Mouse (Mus musculus): ENCODE data around the gene Zfp638. TPM values are rescaled to one million over a fixed set of nuclear protein-coding genes. Genes with fewer than 3 reads are reported as not detected.

Zfp638 gene
- total RNA-seq, 1 experiment, result 96.6 TPM

DNA sequence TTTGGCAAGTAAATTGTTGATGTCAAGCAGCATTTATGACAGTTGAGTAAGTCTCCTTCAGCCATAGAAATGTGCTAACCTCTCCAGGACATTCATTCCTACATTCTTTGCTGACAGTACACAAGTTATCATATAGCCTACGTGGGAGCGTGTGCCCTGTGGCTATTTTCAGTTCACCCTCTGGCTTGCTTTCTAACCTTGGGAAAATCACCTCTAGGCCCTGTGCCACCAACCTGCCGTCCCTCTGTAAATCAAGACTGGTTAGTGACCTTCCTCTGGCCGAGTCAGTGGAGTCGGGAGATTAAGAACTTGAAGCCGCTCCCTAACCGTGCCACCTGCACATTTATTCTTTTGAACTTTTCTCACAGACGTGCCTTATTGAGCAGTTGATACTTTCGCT lies 6.9 kb upstream of the Zfp638 start:
- Histone ChIP-seq H3K9ac (ENCODE audit: insufficient read depth, low read depth, low read length, poor library complexity, severe bottlenecking) (no peak overlapping the region), H3K9me3 (ENCODE audit: control insufficient read depth, insufficient read depth, low read depth, low read length) (no peaks in the 10 kb centered on the region), H3K36me3 (ENCODE audit: control insufficient read depth, insufficient read depth, low read length, poor library complexity, severe bottlenecking) (no peaks in the 10 kb centered on the region), H3K27ac (ENCODE audit: insufficient read depth, low read depth, low read length, poor library complexity, severe bottlenecking) (no peak overlapping the region), H3K4me3 (ENCODE audit: insufficient read depth in 1 of 2, low read depth in 1 of 2, low read length in 2 of 2, poor library complexity in 1 of 2, severe bottlenecking in 1 of 2) (no peak overlapping the region), H3K4me1 (ENCODE audit: control insufficient read depth in 2 of 2, insufficient read depth in 2 of 2, low read length in 2 of 2, poor library complexity in 1 of 2) (peaks cover 0 to 2% of the 10 kb centered on the region in 2 experiments; a peak in 1 of 4 replicates)
- TF ChIP-seq ZNF384 (IDR thresholded peaks at IDR 0.05; ENCODE audit: low read depth, low read length) (no peak), ZC3H11A (IDR thresholded peaks at IDR 0.05; ENCODE audit: borderline replicate concordance, low read depth, low read length) (no peak), MAFK (IDR thresholded peaks at IDR 0.05; ENCODE audit: insufficient read depth, low read depth, low read length) (no peak), CHD2 (IDR thresholded peaks at IDR 0.05; ENCODE audit: low read depth, low read length) (no peak), HCFC1 (IDR thresholded peaks at IDR 0.05; ENCODE audit: borderline replicate concordance, insufficient read depth, low read length) (no peak)
- no peak for DNase-seq (ENCODE audit: low read depth, low spot score)
- in situ Hi-C loops (cut with MboI; ENCODE audit: low sequenced_read_pairs in 2 of 2, unreplicated experiment in 2 of 2), result no loop called here

GRCm38 (mm10) chr6:83863538-83863937 lies 3.4 kb upstream of the Zfp638 start:
- Histone ChIP-seq H3K36me3 (ENCODE audit: control insufficient read depth, insufficient read depth, low read length, poor library complexity, severe bottlenecking) (no peaks in the 10 kb centered on the region), H3K9ac (ENCODE audit: insufficient read depth, low read depth, low read length, poor library complexity, severe bottlenecking) (no peak overlapping the region), H3K4me3 (ENCODE audit: insufficient read depth in 1 of 2, low read depth in 1 of 2, low read length in 2 of 2, poor library complexity in 1 of 2, severe bottlenecking in 1 of 2) (no peak overlapping the region), H3K9me3 (ENCODE audit: control insufficient read depth, insufficient read depth, low read depth, low read length) (no peaks in the 10 kb centered on the region), H3K4me1 (ENCODE audit: control insufficient read depth in 2 of 2, insufficient read depth in 2 of 2, low read length in 2 of 2, poor library complexity in 1 of 2) (peaks cover 2 to 3% of the 10 kb centered on the region in 2 experiments; a peak in 2 of 4 replicates), H3K27ac (ENCODE audit: insufficient read depth, low read depth, low read length, poor library complexity, severe bottlenecking) (no peak overlapping the region)
- no peak for TF ChIP-seq MAFK (IDR thresholded peaks at IDR 0.05; ENCODE audit: insufficient read depth, low read depth, low read length)
- no peak for TF ChIP-seq ZC3H11A (IDR thresholded peaks at IDR 0.05; ENCODE audit: borderline replicate concordance, low read depth, low read length)
- TF ChIP-seq HCFC1 (IDR thresholded peaks at IDR 0.05; ENCODE audit: borderline replicate concordance, insufficient read depth, low read length), result no peak
- no peak for TF ChIP-seq ZNF384 (IDR thresholded peaks at IDR 0.05; ENCODE audit: low read depth, low read length)
- no peak for TF ChIP-seq CHD2 (IDR thresholded peaks at IDR 0.05; ENCODE audit: low read depth, low read length)
- in situ Hi-C loops (cut with MboI; ENCODE audit: low sequenced_read_pairs in 2 of 2, unreplicated experiment in 2 of 2), result no loop called here
- DNase-seq (ENCODE audit: low read depth, low spot score), result no peak

DNA sequence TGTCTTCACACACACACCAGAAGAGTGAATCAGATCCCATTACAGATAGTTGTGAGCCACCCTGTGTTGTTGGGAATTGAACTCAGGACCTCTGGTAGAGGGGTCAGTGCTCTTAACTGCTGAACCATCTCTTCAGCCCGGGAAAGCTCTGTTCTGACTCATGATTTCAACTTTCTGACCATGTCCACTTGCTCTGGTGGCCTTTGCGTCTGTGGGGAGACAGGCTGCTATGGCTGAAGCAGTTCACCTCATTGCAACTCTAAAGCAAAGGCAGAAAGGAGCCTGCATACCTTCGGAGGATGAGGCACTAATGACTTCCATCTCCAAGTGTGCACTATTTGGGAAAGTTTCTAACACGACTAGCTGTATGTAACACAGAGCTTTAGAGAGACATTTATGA lies 486 bp upstream of the Zfp638 start:
- Histone ChIP-seq H3K4me1 (ENCODE audit: control insufficient read depth in 2 of 2, insufficient read depth in 2 of 2, low read length in 2 of 2, poor library complexity in 1 of 2) (peaks cover 2 to 3% of the 10 kb centered on the region in 2 experiments; a peak in 2 of 4 replicates), H3K27ac (ENCODE audit: insufficient read depth, low read depth, low read length, poor library complexity, severe bottlenecking) (no peak overlapping the region), H3K36me3 (ENCODE audit: control insufficient read depth, insufficient read depth, low read length, poor library complexity, severe bottlenecking) (no peaks in the 10 kb centered on the region), H3K9ac (ENCODE audit: insufficient read depth, low read depth, low read length, poor library complexity, severe bottlenecking) (no peak overlapping the region), H3K4me3 (ENCODE audit: insufficient read depth in 1 of 2, low read depth in 1 of 2, low read length in 2 of 2, poor library complexity in 1 of 2, severe bottlenecking in 1 of 2) (peak overlapping the region in 1 of 2 experiments; percentile 95; a peak in 2 of 4 replicates), H3K9me3 (ENCODE audit: control insufficient read depth, insufficient read depth, low read depth, low read length) (no peaks in the 10 kb centered on the region)
- in situ Hi-C loops (cut with MboI; ENCODE audit: low sequenced_read_pairs in 2 of 2, unreplicated experiment in 2 of 2), result no loop called here
- DNase-seq (ENCODE audit: low read depth, low spot score), result no peak
- TF ChIP-seq ZNF384 (IDR thresholded peaks at IDR 0.05; ENCODE audit: low read depth, low read length) (no peak), ZC3H11A (IDR thresholded peaks at IDR 0.05; ENCODE audit: borderline replicate concordance, low read depth, low read length) (no peak), MAFK (IDR thresholded peaks at IDR 0.05; ENCODE audit: insufficient read depth, low read depth, low read length) (no peak), CHD2 (IDR thresholded peaks at IDR 0.05; ENCODE audit: low read depth, low read length) (no peak), HCFC1 (IDR thresholded peaks at IDR 0.05; ENCODE audit: borderline replicate concordance, insufficient read depth, low read length) (no peak)

GRCm38 (mm10) chr6:83867598-83868585 lies 983 bp downstream of the Zfp638 start:
- TF ChIP-seq HCFC1 (IDR thresholded peaks at IDR 0.05; ENCODE audit: borderline replicate concordance, insufficient read depth, low read length) (no peak), MAFK (IDR thresholded peaks at IDR 0.05; ENCODE audit: insufficient read depth, low read depth, low read length) (no peak), ZC3H11A (IDR thresholded peaks at IDR 0.05; ENCODE audit: borderline replicate concordance, low read depth, low read length) (no peak), CHD2 (IDR thresholded peaks at IDR 0.05; ENCODE audit: low read depth, low read length) (no peak), ZNF384 (IDR thresholded peaks at IDR 0.05; ENCODE audit: low read depth, low read length) (no peak)
- no peaks in the 10 kb centered on the region for H3K36me3 ChIP-seq (ENCODE audit: control insufficient read depth, insufficient read depth, low read length, poor library complexity, severe bottlenecking)
- peak overlapping the region; percentile 68; the same call in 1 of the 2 replicates for H3K9ac ChIP-seq (ENCODE audit: insufficient read depth, low read depth, low read length, poor library complexity, severe bottlenecking)
- in situ Hi-C loops (cut with MboI; ENCODE audit: low sequenced_read_pairs in 2 of 2, unreplicated experiment in 2 of 2), result no loop called here
- H3K4me3 ChIP-seq (ENCODE audit: insufficient read depth in 1 of 2, low read depth in 1 of 2, low read length in 2 of 2, poor library complexity in 1 of 2, severe bottlenecking in 1 of 2), result peak overlapping the region; percentile 78 to 95
- no peaks in the 10 kb centered on the region for H3K9me3 ChIP-seq (ENCODE audit: control insufficient read depth, insufficient read depth, low read depth, low read length)
- peaks cover 2 to 3% of the 10 kb centered on the region in 2 experiments; a peak in 2 of 4 replicates for H3K4me1 ChIP-seq (ENCODE audit: control insufficient read depth in 2 of 2, insufficient read depth in 2 of 2, low read length in 2 of 2, poor library complexity in 1 of 2)
- no peak overlapping the region for H3K27ac ChIP-seq (ENCODE audit: insufficient read depth, low read depth, low read length, poor library complexity, severe bottlenecking)
- DNase-seq (ENCODE audit: low read depth, low spot score), result no peak
